Mouse (Mus musculus) brain, adult 2 months (tissue): ENCODE results near the gene Olfr31.

Experiments used
- DNase-seq: peaks from one replicate; pipeline ENCODE4 v3.0.0; 2011; ENCODE audit warnings: low read depth, low spot score

The Olfr31 gene

GRCm38 (mm10) chr14:14354511-14355359, 32.1 kb downstream of the Olfr31 start:
- no peak for DNase-seq

- DNase-seq, result no peak
Observed at GRCm38 (mm10) chr14:14355360-14355646, 32.7 kb downstream of the Olfr31 start.
